Mouse (Mus musculus) urinary bladder, postnatal 10 days (tissue): Measurements from ENCODE around the gene Trarg1.
"Not testable (repeated sequence)": the region's sequence is repeated elsewhere in the genome, so short reads cannot be mapped to it uniquely, and the experiment has no call there.

Experiments
- DNase-seq: peaks from one replicate; pipeline ENCODE4 v3.0.0; 2022; ENCODE audit warnings: low spot score

Gene Trarg1

DNA sequence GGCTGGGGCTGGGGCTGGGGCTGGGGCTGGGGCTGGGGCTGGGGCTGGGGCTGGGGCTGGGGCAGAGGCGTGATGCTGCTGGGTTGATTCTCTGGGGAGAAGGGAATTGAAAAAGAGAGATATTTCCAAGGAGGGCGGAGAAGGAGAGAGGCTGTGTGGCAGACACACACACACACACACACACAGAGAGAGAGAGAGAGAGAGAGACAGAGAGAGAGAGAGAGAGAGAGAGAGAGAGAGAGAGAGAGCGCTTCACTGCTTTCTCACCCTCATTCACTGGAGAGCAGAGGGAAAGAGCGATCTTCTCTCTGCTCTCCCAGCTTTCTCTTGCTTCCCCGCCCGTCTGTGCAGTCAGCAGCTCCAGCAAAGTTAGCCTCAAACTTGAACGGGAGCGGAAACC is at the start of gene Trarg1:
TSS of gene Trarg1 (plus strand) at position 301 of the 400 bp plus-strand sequence.
- not testable (repeated sequence) for DNase-seq

DNA sequence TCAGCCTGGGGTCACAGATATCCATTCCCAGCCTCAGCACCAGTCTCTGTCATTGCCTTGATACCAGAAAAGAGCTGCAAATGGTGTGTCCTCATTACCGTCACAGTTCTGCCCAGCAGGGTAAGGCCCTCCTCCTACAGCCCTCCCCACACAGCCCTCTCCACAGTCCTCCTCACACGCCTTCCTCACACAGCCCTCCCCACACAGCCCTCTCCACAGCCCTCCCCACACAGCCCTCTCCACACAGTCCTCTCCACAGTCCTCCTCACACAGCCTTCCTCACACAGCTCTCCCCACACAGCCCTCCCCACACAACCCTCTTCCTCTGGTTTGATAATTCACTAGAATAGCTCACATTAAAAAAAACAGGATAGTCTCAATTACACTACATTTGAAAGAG is 49.6 kb upstream of the Trarg1 start:
- no peak for DNase-seq

DNA sequence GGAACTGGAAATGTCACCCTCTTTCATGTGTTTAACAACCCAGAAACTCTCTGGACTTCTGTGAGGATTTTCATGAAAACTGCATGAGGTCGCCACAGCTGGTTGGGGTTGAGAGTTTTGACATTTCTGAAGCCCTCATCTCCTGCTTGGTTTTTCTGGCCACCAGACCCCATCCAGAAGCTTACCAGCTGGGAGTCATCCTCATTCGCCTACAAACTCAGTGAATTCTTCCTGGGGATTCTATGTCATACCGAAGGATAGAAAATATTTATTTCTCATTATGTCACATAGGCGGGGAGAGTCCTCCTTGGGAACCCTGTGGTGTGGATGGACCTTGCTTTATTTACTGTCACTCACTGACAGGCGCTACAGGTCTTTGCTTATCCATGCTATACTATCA is 49.1 kb upstream of the Trarg1 start:
- DNase-seq, result no peak

DNA sequence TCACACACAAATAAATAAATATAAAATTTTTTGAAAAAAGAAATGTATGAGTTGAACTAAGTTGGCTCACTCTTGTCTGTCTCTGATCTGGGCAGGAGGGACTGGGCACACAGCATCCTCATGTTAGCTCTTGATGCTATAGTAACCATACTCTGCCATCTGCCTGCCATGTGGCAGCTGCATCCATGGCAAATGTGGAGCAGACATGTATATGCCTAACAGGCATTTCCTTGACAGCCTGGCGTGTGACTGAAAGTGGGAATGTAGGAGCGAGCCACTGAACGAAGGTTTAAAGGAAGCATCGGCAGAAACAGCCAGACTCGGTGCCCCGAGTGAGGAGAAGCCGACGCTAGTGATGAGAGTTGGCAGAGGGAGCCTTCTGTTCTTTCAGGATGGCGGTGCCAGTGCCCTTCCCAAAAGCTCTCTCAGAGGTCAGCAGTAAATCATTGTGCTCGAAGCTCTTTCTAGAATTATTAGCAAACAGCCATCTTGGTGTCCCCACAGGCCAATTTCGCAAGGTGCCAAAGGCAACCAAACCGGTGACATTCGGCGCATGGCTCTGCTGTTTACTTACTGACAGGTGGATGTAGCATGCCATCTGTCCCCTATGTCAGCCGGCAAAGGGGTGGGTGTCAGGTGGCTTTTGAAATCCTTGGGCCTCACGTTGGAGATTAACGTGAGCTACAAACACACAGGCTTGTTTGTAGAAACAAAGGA is 40.2 kb upstream of the Trarg1 start:
- DNase-seq, result no peak

DNA sequence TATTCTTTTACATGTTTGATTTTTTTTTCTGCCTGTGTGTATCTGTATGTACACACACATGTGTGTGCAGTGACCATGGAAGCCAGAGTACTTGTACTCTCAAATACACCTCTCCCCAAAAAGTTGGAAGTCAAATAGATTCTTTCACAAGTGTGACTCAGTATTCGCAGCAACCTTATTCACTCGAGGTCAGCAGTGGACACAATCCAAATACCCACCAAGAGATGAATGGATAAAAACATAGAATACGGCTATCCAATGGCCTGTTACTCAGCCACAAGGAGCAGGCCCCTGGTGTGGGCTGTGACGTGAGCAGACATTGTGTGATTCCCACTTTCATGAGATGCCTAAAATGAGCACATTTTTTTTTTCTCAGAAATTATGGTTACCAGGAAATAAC is 39.4 kb upstream of the Trarg1 start:
- DNase-seq, result no peak

DNA sequence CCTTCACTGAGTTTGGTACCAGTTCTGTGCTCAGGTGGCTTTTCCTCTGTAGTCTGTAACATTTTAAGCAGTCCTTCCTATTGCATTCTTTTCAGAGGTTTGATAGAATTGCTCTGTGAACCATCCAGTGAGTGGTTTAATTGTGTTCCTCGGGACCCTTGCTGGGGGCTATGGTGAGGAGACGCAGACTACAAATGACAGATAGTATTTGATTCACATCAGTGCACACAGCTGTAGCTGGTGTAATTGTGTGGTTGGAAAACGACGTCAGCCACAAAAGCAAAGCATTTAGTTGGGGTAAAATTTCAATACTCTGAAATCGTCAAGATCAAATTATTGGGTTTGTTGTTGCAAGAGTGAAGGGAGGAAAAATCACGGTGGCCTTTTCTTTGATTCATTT is 35.4 kb upstream of the Trarg1 start:
- no peak for DNase-seq

DNA sequence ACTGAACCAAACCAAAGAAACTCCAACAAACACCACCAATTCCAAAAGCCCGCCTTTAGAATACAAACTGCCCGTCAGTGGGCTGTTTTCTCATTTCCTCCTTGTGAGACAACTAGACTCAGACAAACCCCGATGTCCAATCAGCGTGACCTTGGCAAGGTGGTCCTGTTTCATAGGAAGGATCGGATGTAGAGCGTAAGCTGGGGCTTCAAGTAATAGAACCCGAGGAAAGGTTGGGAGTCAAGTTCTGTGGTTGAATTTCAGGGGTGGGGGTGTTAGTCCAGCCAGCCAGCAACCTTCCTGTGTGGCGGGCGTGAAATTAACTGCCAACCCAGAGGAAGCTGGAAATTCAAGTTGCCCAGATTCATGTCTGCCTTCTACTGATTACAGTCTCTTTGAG is 34.6 kb upstream of the Trarg1 start:
- no peak for DNase-seq

DNA sequence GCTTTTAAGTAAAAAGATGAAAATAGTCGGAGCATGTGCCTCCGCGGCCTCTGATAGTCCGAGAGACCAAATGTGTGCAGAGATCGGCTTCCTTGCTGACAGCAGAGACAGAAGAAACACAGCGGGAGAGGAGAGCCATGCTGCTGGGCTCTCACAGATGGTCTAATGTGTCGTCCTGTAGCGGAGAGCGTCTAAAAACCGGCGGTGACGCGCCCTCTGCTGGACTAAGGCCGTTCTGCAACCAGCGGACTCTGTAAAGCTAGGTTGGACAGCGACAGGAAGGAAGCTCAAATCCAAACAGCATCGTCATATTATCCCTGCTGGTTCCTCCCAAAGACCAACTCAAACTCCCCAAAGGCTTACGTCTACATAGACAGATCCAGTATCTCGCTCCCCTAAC is 33.7 kb upstream of the Trarg1 start:
- DNase-seq, result peak; percentile 67

DNA sequence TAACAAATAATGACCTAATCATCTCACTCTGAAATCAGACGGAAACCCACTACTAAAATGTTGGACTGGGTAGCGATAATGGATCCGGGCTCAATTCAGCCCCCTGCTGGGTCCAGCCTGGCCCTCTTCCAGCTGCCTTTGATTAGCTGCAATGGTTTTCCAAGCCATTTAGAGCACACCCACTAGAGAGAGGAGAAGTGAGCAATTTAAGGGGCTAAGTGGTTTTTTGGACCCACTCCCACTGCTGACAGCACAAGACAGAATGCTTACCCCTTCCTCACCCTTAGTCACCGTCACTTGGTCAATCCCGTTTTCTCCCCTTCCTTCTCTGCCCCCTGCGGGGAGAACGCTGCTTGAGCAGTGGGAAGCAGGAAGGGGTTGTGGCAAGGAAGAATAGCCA is 32.5 kb upstream of the Trarg1 start:
- DNase-seq, result no peak

DNA sequence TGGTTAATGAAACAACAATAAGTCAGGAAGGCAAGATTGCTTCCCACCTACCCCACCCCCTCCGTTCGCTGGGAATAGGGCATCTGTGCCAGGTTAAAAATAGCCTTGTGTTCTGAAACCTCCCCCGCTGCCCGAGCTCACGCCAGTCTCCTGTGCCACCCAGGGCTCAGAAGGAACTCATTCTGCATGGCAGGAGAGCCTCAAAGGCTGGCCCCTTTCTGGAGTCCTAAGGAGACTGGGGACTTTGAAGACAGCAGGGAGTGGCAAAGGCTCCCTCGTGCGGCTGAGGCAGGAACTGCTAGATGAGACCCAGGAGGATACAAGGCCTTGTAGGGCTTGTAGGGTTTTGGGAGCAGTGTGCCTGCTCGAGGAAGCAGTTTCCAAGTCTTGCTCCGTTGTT is 32.1 kb upstream of the Trarg1 start:
- no peak for DNase-seq

DNA sequence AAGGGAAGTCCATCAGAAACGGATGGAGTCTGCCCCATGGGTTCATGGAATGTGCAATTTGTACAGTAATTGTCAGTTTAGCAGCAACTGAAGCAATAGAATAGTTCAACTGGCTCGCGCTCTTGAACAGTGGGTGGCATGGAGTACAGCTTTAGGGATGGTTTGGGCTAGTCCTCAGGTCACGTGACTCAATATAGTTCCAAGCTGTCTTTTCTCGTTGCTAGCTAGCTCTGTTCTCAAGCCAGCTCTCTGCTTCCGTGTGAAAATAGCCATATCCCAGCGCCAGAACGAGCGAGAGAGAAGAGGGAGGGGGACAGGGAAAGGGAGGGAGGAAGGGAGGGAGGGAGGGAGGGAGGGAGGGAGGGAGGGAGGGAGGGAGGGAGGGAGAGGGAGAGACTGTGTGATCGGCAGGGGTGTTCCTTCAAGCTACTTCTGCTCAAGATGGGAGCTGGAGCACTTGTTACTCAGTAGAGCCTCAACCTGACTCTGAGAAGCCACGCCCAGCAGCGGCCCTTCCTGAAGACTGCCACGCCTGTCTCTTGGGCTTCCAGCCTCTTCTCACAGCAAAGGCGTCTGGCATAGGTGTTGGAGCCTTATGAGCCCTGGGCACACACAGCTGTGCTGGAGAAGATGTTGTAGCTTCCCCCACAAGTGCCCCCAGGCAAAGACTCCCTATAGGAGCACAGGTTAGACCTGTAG is 28.6 kb upstream of the Trarg1 start:
- DNase-seq, result no peak

DNA sequence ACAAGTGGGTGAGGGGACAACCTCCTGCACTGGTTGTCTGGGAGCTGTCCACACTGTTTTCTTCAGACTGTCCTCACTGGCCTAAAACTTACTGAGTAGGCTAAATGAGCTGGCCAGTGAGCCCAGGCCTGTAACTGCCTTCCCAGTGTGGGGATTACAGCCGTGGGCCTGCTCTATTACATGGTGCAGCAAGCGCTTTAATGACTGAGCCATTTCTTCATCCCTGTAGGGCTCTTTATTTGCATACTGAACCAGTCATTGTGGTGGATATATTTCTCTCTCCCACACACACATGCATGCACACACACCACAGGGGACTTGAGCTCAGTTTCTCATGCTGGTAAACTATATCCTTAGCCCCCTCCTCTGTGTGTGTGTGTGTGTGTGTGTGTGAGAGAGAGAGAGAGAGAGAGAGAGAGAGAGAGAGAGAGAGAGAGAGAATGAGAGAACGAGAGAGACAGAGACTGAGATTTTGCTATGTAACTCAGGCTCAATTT is 26.7 kb upstream of the Trarg1 start:
- no peak for DNase-seq

DNA sequence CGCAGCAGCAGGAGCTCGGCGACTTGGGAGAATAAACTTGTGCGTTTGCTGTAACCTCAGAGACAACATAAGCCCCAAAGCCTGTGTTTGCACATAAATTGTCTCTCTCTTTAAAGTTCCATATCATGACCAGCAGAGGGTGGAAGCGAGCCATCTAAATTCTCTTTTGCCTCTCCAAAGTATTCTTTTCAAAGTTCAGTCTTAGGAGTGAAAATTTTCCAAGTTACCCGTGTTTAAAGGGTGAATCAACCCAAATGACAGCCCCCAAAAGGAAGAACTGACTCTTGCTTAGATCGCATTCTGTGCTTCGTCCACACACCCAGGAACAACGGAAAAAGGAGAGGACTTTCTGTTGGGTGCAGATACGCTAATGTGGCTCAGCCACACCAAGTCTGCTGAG is 24.5 kb upstream of the Trarg1 start:
- DNase-seq, result no peak

DNA sequence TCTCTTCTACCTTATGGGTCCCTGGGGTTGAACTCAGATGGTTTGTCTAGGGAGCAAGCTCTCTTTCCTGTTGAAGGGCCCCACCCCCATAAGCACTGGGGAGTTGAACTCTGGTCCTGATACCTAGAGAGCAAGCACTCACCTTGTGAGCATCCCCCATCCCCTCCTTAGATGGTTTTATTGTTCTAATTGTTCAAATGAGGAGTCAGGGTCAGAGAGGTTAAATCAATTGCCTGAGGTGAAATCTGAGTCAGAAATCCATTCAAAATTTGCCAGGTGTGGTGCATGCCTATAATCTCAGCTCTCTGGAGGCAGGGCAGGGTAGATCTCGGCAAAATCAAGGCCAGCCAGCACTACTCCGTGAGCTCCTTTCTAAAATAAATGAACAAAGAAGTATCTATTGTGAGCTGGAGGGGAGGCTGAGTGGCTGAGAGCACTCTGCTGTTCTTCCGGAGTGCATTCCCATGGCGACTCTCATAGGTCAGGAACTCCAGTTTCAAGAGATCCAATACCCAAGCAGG is 22.1 kb upstream of the Trarg1 start:
- DNase-seq, result no peak

DNA sequence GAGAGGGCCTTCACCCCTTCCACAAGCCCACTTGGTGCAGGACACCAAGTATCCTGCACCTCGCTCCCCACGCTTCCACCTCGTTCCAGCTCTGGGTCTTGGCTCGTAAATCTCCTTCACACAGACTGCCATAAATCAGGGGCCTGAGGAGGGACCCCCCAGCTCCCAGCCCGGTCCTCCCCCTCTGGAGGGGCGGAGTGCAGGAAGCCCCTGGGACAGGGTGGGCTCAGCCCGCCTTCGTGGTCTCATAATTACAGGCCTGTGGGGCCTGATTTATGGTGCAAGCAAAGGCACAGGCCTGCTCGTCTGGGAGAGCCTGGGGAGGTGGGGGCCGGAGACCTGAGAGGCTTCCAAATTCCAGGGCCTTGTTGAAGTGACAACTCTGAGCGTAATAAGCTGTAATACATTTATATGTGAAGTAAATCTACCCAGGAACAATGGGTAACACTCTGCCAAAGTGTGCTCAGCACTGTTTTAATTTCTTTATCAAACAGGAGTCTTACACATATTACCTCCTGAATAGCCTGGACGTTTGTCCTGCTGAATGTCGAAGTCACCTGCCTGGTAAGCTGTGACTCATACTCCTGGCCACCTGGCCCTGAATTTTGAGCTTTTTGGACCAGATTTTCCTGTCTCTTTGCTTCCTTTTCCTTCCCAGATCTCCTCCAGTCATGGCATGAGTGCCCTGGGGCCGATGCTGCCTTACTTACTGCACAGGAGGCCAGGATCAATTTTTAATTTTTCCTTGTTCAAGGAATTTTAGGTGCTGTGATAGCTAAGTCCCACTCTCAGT is 20.3 kb upstream of the Trarg1 start:
- DNase-seq, result no peak

DNA sequence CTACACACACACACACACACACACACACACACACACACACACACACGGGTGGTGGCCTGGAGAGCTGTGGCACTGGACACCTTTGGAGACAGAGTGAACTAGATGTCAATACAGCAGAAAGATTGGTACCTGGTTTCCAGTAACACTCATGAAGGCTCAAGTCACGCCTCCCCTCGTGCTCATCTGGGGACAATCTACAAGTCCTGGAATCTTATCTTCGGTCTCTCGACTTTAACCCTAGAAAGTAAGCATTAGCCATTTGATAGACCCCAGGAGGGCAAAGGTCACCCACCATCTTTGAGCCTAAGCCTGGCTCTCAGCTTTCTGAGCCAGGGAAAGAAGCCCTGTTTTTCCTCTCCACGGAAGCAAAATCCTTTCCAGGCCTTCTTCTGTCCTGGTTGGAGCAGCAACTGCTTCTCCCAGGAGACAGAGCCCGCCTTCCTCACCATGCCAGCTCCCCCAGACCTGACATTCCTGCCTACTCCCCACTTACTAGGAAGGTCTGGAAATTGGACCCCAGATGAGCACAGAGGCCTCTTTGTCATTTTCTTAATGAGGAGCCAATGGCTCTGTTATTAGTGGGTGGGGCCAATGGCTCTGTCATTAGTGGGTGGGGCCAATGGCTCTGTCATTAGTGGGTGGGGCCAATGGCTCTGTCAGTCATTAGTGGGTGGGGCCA is 17.7 kb upstream of the Trarg1 start:
- no peak for DNase-seq

DNA sequence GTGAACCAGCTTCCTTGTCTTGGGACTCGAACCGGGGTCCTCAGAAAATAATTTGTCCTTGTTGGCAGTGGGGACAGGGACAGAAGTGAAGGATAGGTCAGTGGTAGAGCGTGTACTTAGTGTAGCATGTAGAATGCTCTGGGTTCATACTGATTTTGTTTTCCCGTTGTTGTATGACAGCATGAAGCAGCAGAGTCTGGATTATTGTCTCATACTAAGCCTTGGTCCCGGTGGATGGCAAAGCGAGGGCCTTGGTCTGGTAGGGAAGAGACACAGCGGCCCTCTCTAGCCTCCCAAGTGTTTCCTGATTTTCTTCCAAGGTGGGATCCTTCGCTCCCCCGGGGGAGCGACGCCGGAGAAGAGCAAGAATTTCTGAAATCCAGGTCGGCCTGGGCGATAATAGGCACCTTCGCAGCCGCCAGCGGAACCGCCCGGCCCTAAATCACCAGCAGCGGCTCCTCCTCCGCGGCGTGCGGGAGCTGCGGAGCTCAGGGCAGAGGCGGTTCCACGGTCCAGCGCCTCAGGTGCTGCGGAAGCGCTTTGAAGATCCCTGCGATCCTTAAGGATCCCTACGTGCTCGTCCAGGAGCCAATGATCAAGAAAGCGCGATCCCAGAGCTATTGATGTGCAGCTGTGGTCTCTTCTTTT is 13.5 kb upstream of the Trarg1 start:
- DNase-seq, result no peak

DNA sequence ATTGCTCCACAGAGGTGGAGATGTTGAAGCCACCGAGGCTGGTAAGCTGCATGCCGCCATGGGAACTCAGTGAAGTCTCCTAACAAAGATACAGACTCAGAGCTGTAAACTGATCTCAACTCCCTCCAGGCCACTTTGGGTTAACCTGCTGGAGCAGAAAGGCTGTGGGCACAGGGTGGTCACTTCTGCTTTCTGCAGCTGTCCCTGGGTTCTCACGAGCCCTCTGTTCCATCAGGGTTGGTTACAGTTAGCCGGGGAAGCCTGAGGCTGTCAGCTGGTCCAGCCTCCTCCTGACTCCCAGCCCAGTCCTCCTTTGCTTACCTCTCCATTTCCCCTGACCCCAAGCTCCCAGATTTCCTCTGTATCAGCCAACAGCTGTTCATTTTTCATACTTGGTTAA is 11.8 kb upstream of the Trarg1 start:
- no peak for DNase-seq

DNA sequence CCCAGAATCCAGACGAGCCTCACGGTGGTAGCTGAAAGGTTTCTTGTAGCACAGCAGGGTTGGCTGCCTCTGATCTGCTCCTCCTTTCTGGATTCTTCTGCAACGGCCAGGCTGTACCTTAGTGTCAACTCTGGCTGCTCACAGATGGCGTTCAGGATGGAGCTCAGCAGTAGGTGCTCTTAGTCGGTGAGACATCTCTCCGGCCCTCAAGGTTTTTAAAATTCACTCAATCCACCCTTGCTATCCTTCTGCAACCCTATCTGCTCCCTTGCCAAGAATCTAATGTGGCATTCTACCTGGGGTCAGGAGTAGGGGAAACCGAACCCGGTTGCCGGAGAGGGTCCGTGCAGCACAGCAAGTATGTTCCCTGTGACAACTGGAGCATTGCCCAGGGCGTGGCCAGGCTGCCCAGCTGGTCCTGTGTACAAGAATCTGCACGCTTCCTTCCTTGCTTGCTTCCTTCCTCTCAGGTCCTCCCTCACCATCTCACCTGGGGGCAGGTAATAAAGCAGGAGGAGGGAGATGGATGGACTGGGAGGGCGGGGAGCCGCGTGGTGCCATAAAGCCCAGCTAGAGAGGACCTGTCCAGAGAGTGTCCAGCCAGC is 7.6 kb upstream of the Trarg1 start, which contains the start of gene Bhlha9:
TSS of gene Bhlha9 (plus strand) at position 600 of the 605 bp plus-strand sequence.
- DNase-seq, result no peak

DNA sequence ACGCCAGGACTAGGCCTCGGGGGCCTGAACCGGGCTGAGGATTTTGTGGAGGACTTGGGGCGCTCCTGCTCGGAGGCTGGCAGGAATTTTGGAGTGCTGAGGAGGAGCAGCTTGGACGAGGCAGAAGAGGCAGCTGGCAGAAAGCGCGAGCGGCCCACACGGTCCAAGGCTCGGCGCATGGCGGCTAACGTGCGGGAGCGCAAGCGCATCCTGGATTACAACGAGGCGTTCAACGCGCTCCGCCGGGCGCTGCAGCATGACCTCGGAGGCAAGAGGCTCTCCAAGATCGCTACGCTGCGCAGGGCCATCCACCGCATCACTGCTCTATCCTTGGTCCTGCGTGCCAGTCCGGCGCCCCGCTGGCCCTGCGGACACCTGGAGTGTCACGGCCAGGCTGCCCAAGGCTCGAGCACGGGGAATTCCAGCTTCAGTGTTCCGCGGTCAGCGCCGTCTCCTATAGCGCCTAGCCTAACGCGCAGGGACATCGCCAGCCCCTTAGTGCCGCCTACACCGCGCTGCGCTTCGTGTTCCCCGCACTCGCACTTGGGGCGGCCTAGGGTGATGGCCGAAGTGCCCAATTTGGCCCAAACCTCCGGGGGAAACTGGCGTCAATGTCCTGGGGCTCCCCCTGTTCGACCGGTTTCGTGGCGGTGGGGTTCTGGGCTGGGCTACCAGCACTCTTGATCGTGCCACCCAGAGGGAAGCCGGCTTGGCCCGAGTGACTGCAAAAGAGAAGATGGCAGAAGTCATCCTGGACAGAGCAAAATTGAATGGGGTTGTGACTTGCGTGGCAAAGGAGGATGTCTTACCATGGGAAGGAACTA is 6.8 kb upstream of the Trarg1 start:
- no peak for DNase-seq
